Mouse (Mus musculus) embryo, embryonic 11 days (tissue): ENCODE data around the gene Ylpm1.
A peak's percentile ranks its signal among the peaks of the same experiment; 100 is the strongest.

Experiments
- DNase-seq: peaks from one replicate; pipeline ENCODE4 v3.0.0-alpha.2; 2015

The Ylpm1 gene

GRCm38 (mm10) chr12:85110698-85111592, 114.8 kb downstream of the Ylpm1 start, which contains the start of the genes Prox2 and Dlst:
Gene Prox2, minus strand, starts transcription at chr12:85110759.
Gene Dlst, plus strand, starts transcription at chr12:85110833.
- peak; percentile 92 for DNase-seq

- DNase-seq = no peak
Observed at GRCm38 (mm10) chr12:85112550-85113251, 116.6 kb downstream of the Ylpm1 start.

- DNase-seq = no peak
Observed at GRCm38 (mm10) chr12:85113337-85113736, 117.2 kb downstream of the Ylpm1 start.

GRCm38 (mm10) chr12:85113917-85114316, 117.8 kb downstream of the Ylpm1 start:
- DNase-seq = no peak

- no peak for DNase-seq
Observed at GRCm38 (mm10) chr12:85115678-85116077, 119.6 kb downstream of the Ylpm1 start.
